Mouse (Mus musculus) cerebellum, postnatal 14 days (tissue): ENCODE measurements around the gene C330007P06Rik.

Experiments used
- DNase-seq, 2 experiments: peaks; one replicate each; pipeline ENCODE4 v3.0.0; 2021; ENCODE audit warnings: mixed read lengths in 2 of 2

The C330007P06Rik gene

GRCm38 (mm10) chrX:36833397-36834084 lies 40.4 kb downstream of the C330007P06Rik start:
- peak; percentile 85 to 90 for DNase-seq

GRCm38 (mm10) chrX:36831632-36832031 lies 42.3 kb downstream of the C330007P06Rik start:
- DNase-seq: no peak

GRCm38 (mm10) chrX:36830271-36830670 lies 43.6 kb downstream of the C330007P06Rik start:
- DNase-seq: peak; percentile 64 to 78

GRCm38 (mm10) chrX:36826873-36827272 lies 47.0 kb downstream of the C330007P06Rik start:
- no peak for DNase-seq

- no peak for DNase-seq
Measured at GRCm38 (mm10) chrX:36825032-36825431, 48.9 kb downstream of the C330007P06Rik start.

- DNase-seq: no peak
Measured at GRCm38 (mm10) chrX:36823932-36824711, 49.8 kb downstream of the C330007P06Rik start.

GRCm38 (mm10) chrX:36820201-36820600 lies 53.7 kb downstream of the C330007P06Rik start:
- DNase-seq: peak in 1 of 2 experiments; percentile 51

GRCm38 (mm10) chrX:36819575-36819974 lies 54.3 kb downstream of the C330007P06Rik start:
- DNase-seq: no peak

- DNase-seq: peak in 1 of 2 experiments; percentile 66
Measured at GRCm38 (mm10) chrX:36816953-36817441, 56.9 kb downstream of the C330007P06Rik start.

GRCm38 (mm10) chrX:36816368-36816899 lies 57.5 kb downstream of the C330007P06Rik start:
- no peak for DNase-seq

GRCm38 (mm10) chrX:36815439-36815838 lies 58.5 kb downstream of the C330007P06Rik start:
- DNase-seq: no peak

- DNase-seq: no peak
Measured at GRCm38 (mm10) chrX:36815022-36815421, 58.9 kb downstream of the C330007P06Rik start.

- DNase-seq: no peak
Measured at GRCm38 (mm10) chrX:36814161-36814836, 59.6 kb downstream of the C330007P06Rik start.

GRCm38 (mm10) chrX:36811377-36811776 lies 62.5 kb downstream of the C330007P06Rik start:
- DNase-seq: peak; percentile 51 to 73

GRCm38 (mm10) chrX:36808318-36808683 lies 65.6 kb downstream of the C330007P06Rik start:
- no peak for DNase-seq

- peak; percentile 92 to 94 for DNase-seq
Measured at GRCm38 (mm10) chrX:36807360-36808317, 66.3 kb downstream of the C330007P06Rik start.

GRCm38 (mm10) chrX:36805466-36806235 lies 68.3 kb downstream of the C330007P06Rik start:
- DNase-seq: no peak

GRCm38 (mm10) chrX:36804196-36804595 lies 69.7 kb downstream of the C330007P06Rik start:
- DNase-seq: no peak

- DNase-seq: no peak
Measured at GRCm38 (mm10) chrX:36803189-36803588, 70.7 kb downstream of the C330007P06Rik start.

- no peak for DNase-seq
Measured at GRCm38 (mm10) chrX:36799131-36799879, 74.6 kb downstream of the C330007P06Rik start.
